Mouse (Mus musculus) forebrain, embryonic 16.5 days (tissue): ENCODE measurements at regions not wholly inside any gene's neighbourhood (a gene's known extent, or its start where the extent isn't known, plus 50 kb on each side); places are given as distances from the start of the nearest gene placed in this dataset.
A peak's percentile ranks its signal among the peaks of the same experiment; 100 is the strongest.
"Not testable (repeated sequence)": the region's sequence is repeated elsewhere in the genome, so short reads cannot be mapped to it uniquely, and the experiment has no call there.

ENCODE experiments used
- ATAC-seq: fragments of 200-750 bp; cut with Nextera tagmentation; 2 replicates; pipeline ENCODE4 v1.8.0; 2017; ENCODE audit warnings: mild to moderate bottlenecking, moderate library complexity
- H3K27ac ChIP-seq: fragments of 300-500 bp; sonication (generic); 2 replicates; pipeline ENCODE4 v1.5.1; 2014; ENCODE audit warnings: low read length, control low read depth
- H3K27me3 ChIP-seq: fragments of 300-500 bp; sonication (generic); replicated peaks from 2 replicates; pipeline ENCODE4 v1.6.1; 2014; ENCODE audit warnings: low read length; ENCODE audit not compliant: control insufficient read depth, insufficient read depth
- H3K36me3 ChIP-seq: fragments of 300-500 bp; sonication (generic); 2 replicates; pipeline ENCODE4 v1.6.1; 2014; ENCODE audit not compliant: control insufficient read depth, insufficient read depth
- H3K4me1 ChIP-seq: fragments of 300-500 bp; sonication (generic); replicated peaks from 2 replicates; pipeline ENCODE4 v1.6.1; 2014; ENCODE audit warnings: low read length; ENCODE audit not compliant: control insufficient read depth, insufficient read depth
- H3K4me2 ChIP-seq: fragments of 300-500 bp; sonication (generic); 2 replicates; pipeline ENCODE4 v1.6.1; 2014; ENCODE audit warnings: mild to moderate bottlenecking, low read length, control low read depth
- H3K4me3 ChIP-seq: fragments of 300-500 bp; sonication (generic); replicated peaks from 2 replicates; pipeline ENCODE4 v1.5.1; 2014; ENCODE audit warnings: mild to moderate bottlenecking, low read length, control low read depth
- H3K9ac ChIP-seq: fragments of 300-500 bp; sonication (generic); replicated peaks from 2 replicates; pipeline ENCODE4 v1.6.1; 2014; ENCODE audit warnings: low read depth, low read length, control low read depth
- H3K9me3 ChIP-seq: fragments of 300-500 bp; sonication (generic); 2 replicates; pipeline ENCODE4 v1.6.1; 2016; ENCODE audit warnings: low read length; ENCODE audit not compliant: control insufficient read depth
- WGBS: fragments of 180-500 bp; shearing (Covaris S2); extraction: QIAGEN DNeasy Blood & Tissue Kit; methylation state at CpG from one replicate; pipeline ENCODE4 v1.1.7; 2014; 5-methylcytosine and 5-hydroxymethylcytosine counted together

DNA sequence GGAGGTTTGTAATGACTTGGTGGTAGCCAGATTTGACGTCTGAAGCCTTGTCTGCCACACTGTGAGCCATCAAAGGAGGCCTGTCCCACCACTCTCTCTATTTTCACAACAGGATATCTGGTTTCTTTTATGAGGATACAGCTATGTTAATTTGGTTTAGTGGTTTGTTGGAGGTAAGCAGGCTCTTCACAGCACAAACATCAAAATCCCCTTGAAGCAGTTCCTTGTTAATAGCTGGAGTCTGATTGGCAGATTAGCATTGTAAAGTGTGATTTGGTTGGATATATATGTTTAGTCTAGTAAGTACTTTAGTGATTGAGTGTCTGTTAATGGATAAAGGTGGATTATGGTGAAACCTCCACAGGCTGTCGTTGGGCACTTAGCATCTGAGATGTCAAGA is 225.6 kb upstream of the Hand2 start:
- H3K4me1 ChIP-seq, result no peaks in the 10 kb centered on the region
- H3K36me3 ChIP-seq, result no peaks in the 10 kb centered on the region
- ATAC-seq, result no peak
- H3K9me3 ChIP-seq, result no peaks in the 10 kb centered on the region
- no peak overlapping the region for H3K4me3 ChIP-seq
- 33% methylated on average over 2 of the region's 2 CpGs for WGBS
- no peak overlapping the region for H3K4me2 ChIP-seq
- H3K9ac ChIP-seq, result no peak overlapping the region
- no peak overlapping the region for H3K27ac ChIP-seq
- H3K27me3 ChIP-seq, result no peaks in the 10 kb centered on the region

- not testable (repeated sequence) for H3K9ac ChIP-seq, H3K27ac ChIP-seq, H3K4me3 ChIP-seq, ATAC-seq, H3K27me3 ChIP-seq, H3K36me3 ChIP-seq, H3K4me1 ChIP-seq, H3K4me2 ChIP-seq, H3K9me3 ChIP-seq
- WGBS, result 83% methylated on average over 2 of the region's 6 CpGs
Observed at GRCm38 (mm10) chr8:57110765-57111402, 209.9 kb upstream of the Hand2 start.

DNA sequence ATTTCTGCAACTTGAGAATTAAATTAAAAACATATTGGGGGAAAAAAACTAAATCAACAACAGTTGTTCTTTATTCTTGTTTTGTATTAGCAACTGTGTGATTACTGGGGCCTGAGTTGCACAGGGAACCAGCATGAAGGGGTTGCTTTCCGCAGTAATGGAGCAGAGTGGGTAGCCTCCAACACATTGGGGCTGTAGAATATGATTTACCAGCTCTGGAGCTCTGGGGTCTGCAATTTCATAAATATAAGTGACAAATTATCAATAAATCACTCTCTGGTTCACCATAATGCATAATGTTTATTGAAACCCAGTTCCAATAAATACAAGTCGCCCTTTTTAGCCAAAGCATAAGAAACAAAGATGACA is 209.4 kb upstream of the Hand2 start:
- H3K9ac ChIP-seq, result no peak overlapping the region
- no peaks in the 10 kb centered on the region for H3K36me3 ChIP-seq
- H3K27me3 ChIP-seq, result no peaks in the 10 kb centered on the region
- H3K27ac ChIP-seq, result no peak overlapping the region
- 71% methylated on average over 2 of the region's 2 CpGs for WGBS
- ATAC-seq, result no peak
- no peak overlapping the region for H3K4me2 ChIP-seq
- H3K4me1 ChIP-seq, result no peaks in the 10 kb centered on the region
- no peaks in the 10 kb centered on the region for H3K9me3 ChIP-seq
- H3K4me3 ChIP-seq, result no peak overlapping the region

DNA sequence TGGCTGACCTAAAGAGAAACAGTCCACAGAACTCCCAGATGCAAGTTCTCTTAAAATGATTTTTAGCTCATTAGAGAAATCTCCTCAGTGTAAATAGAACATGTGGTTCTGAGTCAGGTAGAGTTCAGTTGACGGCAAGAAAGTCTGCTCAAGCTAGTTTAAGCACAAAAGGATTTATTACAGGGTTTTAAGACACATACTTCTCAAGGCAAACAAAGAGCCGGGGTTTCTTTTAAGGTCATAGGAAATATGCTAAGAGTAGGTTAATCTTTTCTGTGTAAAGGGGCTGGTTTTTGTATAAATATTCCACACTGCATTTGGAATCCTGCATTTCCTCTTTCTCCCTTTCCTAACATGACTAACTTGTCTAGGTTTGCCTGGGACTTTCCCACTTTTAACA is 206.9 kb upstream of the Hand2 start:
- Histone ChIP-seq H3K4me1 (no peaks in the 10 kb centered on the region), H3K9ac (no peak overlapping the region), H3K4me3 (no peak overlapping the region), H3K36me3 (no peaks in the 10 kb centered on the region), H3K4me2 (no peak overlapping the region), H3K27ac (no peak overlapping the region), H3K27me3 (no peaks in the 10 kb centered on the region), H3K9me3 (no peaks in the 10 kb centered on the region)
- 76% methylated on average over 2 of the region's 2 CpGs for WGBS
- no peak for ATAC-seq

GRCm38 (mm10) chr8:57115303-57115702 is 205.5 kb upstream of the Hand2 start:
- H3K27ac ChIP-seq, result no peak overlapping the region
- no peak overlapping the region for H3K4me2 ChIP-seq
- H3K27me3 ChIP-seq, result no peaks in the 10 kb centered on the region
- no peak for ATAC-seq
- H3K4me1 ChIP-seq, result no peaks in the 10 kb centered on the region
- H3K4me3 ChIP-seq, result no peak overlapping the region
- no peaks in the 10 kb centered on the region for H3K36me3 ChIP-seq
- H3K9me3 ChIP-seq, result no peaks in the 10 kb centered on the region
- 96% methylated on average over 2 of the region's 2 CpGs for WGBS
- H3K9ac ChIP-seq, result no peak overlapping the region

DNA sequence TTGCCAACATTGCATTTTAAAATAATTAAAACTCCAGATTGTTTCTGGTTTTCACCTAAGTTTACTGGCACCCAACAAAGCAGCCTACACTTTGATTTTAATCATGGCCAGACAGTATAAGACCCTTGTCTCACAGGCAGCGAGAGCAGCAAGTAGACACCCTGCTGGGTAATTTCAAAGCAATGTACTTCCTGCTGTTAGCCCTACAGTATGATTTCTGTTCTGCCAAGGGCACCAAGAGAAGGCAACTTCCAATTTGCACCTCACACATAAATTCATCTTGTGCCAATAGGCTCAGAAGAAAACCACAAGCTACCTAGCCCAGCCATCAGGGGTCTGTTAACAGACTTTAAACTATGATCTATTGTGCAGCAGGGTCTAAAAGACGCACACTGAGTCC is 186.7 kb upstream of the Hand2 start:
- peak; percentile 61 for ATAC-seq
- 17% methylated on average over 2 of the region's 2 CpGs for WGBS

GRCm38 (mm10) chr8:57134726-57135125 is 186.1 kb upstream of the Hand2 start:
- Histone ChIP-seq H3K36me3 (no peaks in the 10 kb centered on the region), H3K4me2 (no peak overlapping the region), H3K9me3 (no peaks in the 10 kb centered on the region), H3K4me1 (no peaks in the 10 kb centered on the region), H3K4me3 (no peak overlapping the region), H3K9ac (no peak overlapping the region), H3K27ac (no peak overlapping the region), H3K27me3 (no peaks in the 10 kb centered on the region)
- 54% methylated on average over 5 of the region's 5 CpGs for WGBS
- no peak for ATAC-seq

More for the DNA sequence above, 186.7 kb upstream of the Hand2 start:
- Histone ChIP-seq H3K4me3 (no peak overlapping the region), H3K36me3 (no peaks in the 10 kb centered on the region), H3K9ac (no peak overlapping the region), H3K4me2 (no peak overlapping the region), H3K27me3 (no peaks in the 10 kb centered on the region), H3K4me1 (no peaks in the 10 kb centered on the region), H3K9me3 (no peaks in the 10 kb centered on the region), H3K27ac (no peak overlapping the region)

GRCm38 (mm10) chr8:57148036-57148435 is 172.7 kb upstream of the Hand2 start:
- Histone ChIP-seq H3K4me1 (no peaks in the 10 kb centered on the region), H3K4me3 (no peak overlapping the region), H3K27me3 (no peaks in the 10 kb centered on the region), H3K9me3 (no peaks in the 10 kb centered on the region), H3K9ac (no peak overlapping the region), H3K27ac (no peak overlapping the region), H3K4me2 (no peak overlapping the region), H3K36me3 (no peaks in the 10 kb centered on the region)
- ATAC-seq, result no peak
- WGBS, result 72% methylated on average over 5 of the region's 5 CpGs

DNA sequence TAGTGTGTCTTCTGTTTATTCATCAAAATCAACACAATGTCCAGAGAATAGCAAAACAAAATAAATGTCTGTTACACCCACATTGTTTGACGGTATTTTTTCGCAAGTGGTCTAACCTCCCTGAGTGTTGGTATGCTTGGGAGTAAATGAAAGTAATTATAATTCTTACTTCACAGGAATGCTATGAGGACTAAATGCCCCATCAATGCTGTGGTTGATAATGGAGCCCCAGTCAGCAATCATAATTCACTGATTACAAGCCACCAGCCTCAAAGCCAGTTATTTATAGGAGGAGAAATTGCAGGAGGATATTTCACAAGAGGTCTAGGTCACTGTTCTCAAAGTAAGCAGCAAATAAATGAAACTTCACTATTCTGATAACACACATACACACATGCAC is 129.6 kb upstream of the Hand2 start:
- Histone ChIP-seq H3K27me3 (no peaks in the 10 kb centered on the region), H3K9me3 (no peaks in the 10 kb centered on the region), H3K4me2 (no peak overlapping the region), H3K36me3 (no peaks in the 10 kb centered on the region), H3K27ac (no peak overlapping the region), H3K9ac (no peak overlapping the region), H3K4me3 (no peak overlapping the region), H3K4me1 (no peaks in the 10 kb centered on the region)
- WGBS, result 78% methylated on average over 2 of the region's 2 CpGs
- no peak for ATAC-seq

DNA sequence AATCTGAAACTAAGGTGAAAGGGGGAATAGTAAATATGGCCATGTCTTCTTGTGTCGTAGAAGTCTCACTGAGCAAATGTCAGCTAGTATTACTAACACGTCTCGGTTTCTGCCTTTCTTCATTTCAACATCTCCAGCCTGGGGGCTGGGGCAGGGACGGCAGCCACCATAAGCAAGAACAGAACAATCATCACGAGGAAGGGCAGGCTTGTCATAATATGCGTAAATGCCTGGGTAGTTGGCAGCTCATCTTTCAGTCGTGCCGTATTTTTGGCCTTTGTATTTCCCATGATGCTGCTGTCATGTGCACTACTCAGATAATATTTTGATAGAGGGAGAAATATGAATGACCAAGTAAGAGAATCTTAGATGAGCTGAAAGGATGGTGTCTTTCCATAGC is 120.5 kb upstream of the Hand2 start:
- H3K4me1 ChIP-seq, result no peaks in the 10 kb centered on the region

More for the DNA sequence above, 120.5 kb upstream of the Hand2 start:
- Histone ChIP-seq H3K4me3 (no peak overlapping the region), H3K4me2 (no peak overlapping the region), H3K9me3 (no peaks in the 10 kb centered on the region), H3K9ac (no peak overlapping the region), H3K27ac (no peak overlapping the region), H3K27me3 (no peaks in the 10 kb centered on the region), H3K36me3 (no peaks in the 10 kb centered on the region)
- ATAC-seq, result no peak
- 91% methylated on average over 8 of the region's 8 CpGs for WGBS
